Mouse (Mus musculus) heart, adult 9 months (tissue): ENCODE measurements around the gene Cd53.
A peak's percentile ranks its signal among the peaks of the same experiment; 100 is the strongest.

Experiments used
- DNase-seq, 2 experiments: peaks; one replicate each; pipeline ENCODE4 v3.0.0; 2022; ENCODE audit warnings: low spot score in 2 of 2

Gene Cd53

GRCm38 (mm10) chr3:106789930-106790329, at the start of gene Cd53:
Gene Cd53, minus strand, starts transcription at chr3:106790149.
- DNase-seq = peak; percentile 5 to 61

- no peak for DNase-seq
These were observed 42.2 kb upstream of the Cd53 start for GRCm38 (mm10) chr3:106832107-106832506.

- DNase-seq = no peak
These were observed 36.2 kb upstream of the Cd53 start, which contains the start of gene Olfr266 for GRCm38 (mm10) chr3:106826187-106826586. Gene Olfr266, minus strand, starts transcription at chr3:106826287.

GRCm38 (mm10) chr3:106817676-106818075, 27.7 kb upstream of the Cd53 start:
- DNase-seq = no peak

GRCm38 (mm10) chr3:106808972-106809695, 19.2 kb upstream of the Cd53 start:
- no peak for DNase-seq

- no peak for DNase-seq
These were observed 8.1 kb upstream of the Cd53 start for GRCm38 (mm10) chr3:106798079-106798478.

- peak in 1 of 2 experiments; percentile 3 for DNase-seq
These were observed 1.5 kb downstream of the Cd53 start for GRCm38 (mm10) chr3:106788440-106788887.

GRCm38 (mm10) chr3:106787972-106788371, 2.0 kb downstream of the Cd53 start:
- DNase-seq = no peak

GRCm38 (mm10) chr3:106785130-106785529, 4.8 kb downstream of the Cd53 start:
- no peak for DNase-seq

- no peak for DNase-seq
These were observed 18.1 kb downstream of the Cd53 start for GRCm38 (mm10) chr3:106771834-106772233.

- no peak for DNase-seq
These were observed 34.1 kb downstream of the Cd53 start for GRCm38 (mm10) chr3:106755898-106756297.

GRCm38 (mm10) chr3:106722028-106722945, 67.7 kb downstream of the Cd53 start:
- peak; percentile 87 to 89 for DNase-seq

- peak; percentile 99 to 100 for DNase-seq
These were observed 68.4 kb downstream of the Cd53 start for GRCm38 (mm10) chr3:106721397-106722027.
